Mouse (Mus musculus) T-helper 1 cell (primary cell): Measurements from ENCODE around the gene Nectin1.

Experiments
- in situ Hi-C: fragments of 300-600 bp; cut with MboI, MseI; formaldehyde crosslinking; loops from one replicate; pipeline ENCODE4 v1.15.1; 2025; ENCODE audit warnings: high pct_unique_total_duplicates

Gene Nectin1

DNA sequence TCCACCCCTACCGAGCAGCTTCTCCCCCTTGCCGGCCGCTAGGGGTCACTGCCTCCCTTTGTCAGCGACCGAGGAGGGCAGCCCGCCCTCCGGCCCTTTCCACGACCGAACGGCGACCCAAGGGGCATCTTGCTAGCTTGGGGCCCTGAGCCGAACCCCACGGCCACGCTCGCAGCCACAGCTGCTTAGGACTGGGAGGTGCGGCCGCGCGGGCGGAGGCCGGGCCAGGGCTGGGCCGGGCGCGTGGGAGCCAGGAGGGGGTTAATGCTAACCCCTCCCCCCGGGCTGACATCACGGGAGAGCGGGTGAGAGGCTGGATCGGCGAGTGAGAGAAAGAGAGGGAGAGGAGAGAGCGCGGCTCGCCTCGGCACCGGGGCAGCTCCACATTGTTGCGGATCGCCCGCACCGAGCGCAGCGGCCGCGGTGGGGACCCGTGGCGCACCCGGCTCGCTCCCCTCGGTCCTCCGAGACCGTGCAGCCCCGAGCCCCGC, at the start of gene Nectin1:
TSS of gene Nectin1 (plus strand) at position 338 of the 491 bp plus-strand sequence.
- in situ Hi-C loops, result loop anchor here (25.0 kb wide), 1 partner anchor 344 kb away; no protein-coding TSS in a partner anchor

GRCm38 (mm10) chr9:43698080-43698712, 45.6 kb upstream of the Nectin1 start:
- in situ Hi-C loops, result no loop called here

GRCm38 (mm10) chr9:43698841-43699240, 44.9 kb upstream of the Nectin1 start:
- in situ Hi-C loops, result no loop called here

DNA sequence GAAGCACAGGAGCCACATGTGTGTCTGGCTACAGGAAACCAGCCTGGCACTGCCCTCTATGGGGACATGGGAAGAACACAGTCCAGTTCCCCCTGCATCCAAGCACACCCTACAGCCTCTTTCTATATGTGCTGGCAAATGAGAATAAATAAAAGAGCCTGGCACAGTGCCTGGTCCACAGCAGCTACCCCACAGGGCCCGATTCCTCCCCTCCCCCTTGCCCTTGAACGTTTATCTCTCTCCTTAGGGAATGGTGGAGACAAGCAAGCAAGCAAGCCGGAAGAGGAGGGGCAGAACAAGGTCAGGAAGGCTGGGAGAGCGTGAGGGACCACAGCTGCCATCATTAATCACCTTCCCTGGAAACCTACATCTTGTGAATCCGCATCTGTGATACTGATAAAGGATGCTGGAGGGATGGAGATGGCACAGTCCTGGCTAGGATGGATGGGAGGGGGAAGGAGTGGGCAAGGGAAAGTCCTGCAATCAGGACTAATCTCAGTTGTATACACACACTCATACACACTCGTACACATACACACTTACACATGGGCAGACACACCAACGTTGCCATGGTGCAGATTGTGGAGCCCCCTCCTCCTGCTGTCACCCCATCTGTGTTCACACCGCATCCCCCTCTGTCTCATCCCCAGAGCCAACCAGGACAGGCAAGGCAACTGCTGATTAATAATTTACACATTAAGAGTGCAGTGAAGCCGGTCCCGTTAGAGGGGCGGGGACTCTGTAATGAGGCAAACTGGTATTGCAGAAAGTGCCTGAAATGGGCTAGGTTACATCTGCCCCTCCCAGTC, 44.2 kb upstream of the Nectin1 start:
- in situ Hi-C loops, result no loop called here

GRCm38 (mm10) chr9:43700226-43700579, 43.6 kb upstream of the Nectin1 start:
- in situ Hi-C loops, result no loop called here

DNA sequence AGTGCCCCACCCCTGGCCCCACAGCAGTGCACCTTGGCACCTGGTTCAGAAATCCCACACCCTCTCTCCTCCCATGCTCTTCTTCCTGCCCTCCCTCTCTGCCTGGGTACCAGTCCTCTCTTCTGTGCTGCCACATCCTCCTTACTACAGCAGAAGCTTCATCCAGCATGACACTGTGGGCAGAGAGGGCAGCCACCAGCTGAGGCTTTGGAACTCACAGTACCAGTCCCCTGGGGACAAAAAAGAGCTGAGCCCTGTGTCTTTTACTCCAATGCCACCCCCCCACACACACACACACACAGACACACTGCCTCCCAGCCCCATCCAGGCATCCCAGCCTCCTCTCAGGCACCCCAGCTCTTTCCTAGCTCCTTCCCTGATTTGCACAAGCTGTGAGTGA, 42.0 kb upstream of the Nectin1 start:
- in situ Hi-C loops, result no loop called here

DNA sequence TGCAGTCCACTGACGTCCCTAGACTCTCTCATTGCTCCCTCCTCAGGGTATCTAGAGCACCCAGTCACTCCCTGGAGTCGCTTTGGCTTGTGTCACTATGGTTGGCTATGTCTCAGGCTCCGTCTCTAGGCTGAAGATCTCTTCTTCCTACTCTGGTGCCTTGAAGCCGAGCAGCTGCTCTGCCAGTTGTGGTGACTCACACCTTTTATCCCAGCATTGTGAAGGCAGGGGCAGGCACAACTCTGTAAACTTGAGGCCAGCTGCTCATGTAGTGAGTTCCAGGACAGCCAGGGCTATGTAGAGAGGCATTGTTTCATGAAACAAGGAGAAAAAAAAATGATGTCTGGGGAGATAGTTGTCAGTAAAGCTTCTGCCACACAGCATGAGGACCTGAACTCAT, 36.2 kb upstream of the Nectin1 start:
- in situ Hi-C loops, result no loop called here

DNA sequence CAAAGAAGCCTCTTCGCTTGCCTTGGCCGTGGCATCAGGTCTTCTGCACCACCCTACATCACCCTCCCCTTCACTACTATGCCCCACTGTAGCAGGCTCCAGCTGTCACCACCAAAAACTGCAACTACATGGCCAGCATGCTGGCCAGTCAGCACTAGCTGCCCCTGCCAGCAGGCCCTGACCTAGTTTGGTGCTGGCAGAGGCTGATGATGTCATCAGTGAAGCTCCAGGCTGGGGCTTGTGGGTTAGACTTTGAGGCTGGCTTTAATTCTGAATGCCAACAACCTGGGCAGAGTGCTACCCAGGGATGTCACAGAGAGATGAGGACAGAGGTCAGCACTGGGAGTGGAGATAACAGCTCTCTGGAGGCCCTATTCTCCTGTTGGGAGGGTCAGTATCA, 35.1 kb upstream of the Nectin1 start:
- in situ Hi-C loops, result no loop called here

- in situ Hi-C loops, result no loop called here
Measured at GRCm38 (mm10) chr9:43713432-43713831, 30.4 kb upstream of the Nectin1 start.

DNA sequence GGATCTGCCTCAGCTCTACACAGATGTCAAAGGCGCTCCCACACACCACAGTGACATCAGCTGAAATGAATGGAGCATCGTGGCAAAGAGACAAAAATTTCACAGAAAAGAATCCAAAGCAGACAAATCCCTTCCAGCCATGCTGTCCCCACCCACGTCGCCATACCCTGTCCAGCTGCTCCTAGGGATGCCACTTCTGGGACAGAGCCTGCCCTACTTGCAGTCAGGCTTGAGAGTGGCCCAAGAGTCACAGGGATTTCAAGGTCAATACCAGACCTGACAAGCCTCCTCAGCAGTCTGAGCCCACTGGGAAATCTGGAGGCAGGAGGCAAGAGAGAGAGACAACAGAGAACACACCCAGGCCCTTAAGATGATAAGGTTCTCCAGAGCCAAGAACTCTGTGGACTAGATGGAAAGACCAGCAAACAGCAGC, 24.4 kb upstream of the Nectin1 start:
- in situ Hi-C loops, result no loop called here

- in situ Hi-C loops, result no loop called here
Measured at GRCm38 (mm10) chr9:43720046-43720445, 23.7 kb upstream of the Nectin1 start.

DNA sequence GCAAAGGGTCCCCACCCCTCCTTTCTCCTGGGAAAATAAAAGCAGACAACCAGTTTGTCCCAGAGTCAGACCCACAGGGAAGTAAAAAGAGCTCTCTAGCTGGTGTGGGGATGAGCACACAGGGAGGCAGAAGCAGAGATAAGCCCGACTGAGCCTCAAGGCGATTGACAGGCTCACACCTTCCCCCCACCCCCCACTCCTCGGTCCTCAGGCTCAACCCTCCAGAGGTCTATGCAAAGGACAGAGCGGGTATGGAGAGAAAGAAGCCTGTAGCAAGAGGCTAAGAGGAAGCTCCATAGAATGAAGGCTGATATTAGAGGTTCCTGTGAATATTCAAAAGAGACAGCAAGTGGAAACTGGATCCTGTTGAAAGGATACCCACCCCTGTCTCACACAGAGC, 19.7 kb upstream of the Nectin1 start:
- in situ Hi-C loops, result no loop called here

GRCm38 (mm10) chr9:43729450-43730266, 14.1 kb upstream of the Nectin1 start:
- in situ Hi-C loops, result loop anchor here (10.0 to 25.0 kb wide), 2 partner anchors 245 to 358 kb away; no protein-coding TSS in a partner anchor

DNA sequence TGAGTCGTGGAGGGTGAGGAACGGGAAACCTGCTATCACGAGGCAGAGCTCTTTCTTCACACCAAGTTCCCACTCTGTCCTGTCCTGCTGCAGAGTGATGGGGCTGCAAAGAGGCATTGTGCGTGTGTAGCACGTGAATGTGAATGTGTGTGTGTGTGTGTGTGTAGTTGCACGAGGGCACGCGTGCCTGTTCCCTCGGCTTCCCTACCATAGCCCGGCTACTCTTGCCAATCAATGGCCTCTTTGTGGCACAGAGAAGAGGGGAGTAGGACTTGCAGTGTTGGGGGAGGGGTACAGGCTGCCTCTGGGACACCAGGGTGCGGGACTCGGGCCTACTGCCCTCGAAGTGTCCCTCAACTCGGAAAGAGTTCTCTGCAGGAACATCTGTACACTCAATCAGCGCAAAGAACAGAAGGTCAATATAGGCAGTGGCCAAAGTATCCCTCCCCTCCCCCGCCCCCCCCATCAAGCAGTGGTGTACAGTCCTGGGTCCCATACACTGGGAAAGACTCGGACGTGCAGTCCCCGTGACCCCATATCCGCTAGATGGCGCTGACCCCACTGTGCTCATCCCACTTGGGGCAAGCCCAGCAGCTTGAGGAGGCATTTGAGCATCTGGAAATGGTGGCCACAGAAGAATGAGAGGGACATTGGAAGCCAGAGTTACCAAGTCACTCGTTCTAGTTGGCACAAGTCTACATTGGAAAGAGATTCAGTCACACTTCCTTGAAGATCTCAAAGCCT, 13.3 kb upstream of the Nectin1 start:
- in situ Hi-C loops, result loop anchor here (10.0 to 25.0 kb wide), 2 partner anchors 244 to 357 kb away; no protein-coding TSS in a partner anchor

GRCm38 (mm10) chr9:43731880-43732279, 11.9 kb upstream of the Nectin1 start:
- in situ Hi-C loops, result loop anchor here (10.0 to 25.0 kb wide), 2 partner anchors 243 to 355 kb away; no protein-coding TSS in a partner anchor

DNA sequence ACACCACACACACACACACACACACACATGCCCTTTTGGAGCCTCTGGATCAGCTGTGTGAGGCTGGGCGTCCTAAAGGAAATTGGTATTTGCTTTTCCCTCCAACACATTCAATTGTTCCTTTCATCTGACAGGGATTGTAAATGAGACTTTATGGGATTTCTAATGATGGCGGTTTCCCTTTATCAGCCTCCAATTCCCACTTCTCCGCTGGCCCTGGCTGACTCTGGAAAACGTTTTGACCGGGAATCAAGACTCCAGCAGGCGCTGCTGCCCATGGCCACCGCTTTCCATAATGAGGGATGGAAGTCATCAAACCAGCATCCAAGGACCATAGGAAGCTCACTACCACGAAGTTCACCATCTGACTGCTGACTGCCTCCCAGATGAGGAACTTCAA, 11.1 kb upstream of the Nectin1 start:
- in situ Hi-C loops, result loop anchor here (10.0 to 25.0 kb wide), 2 partner anchors 242 to 355 kb away; no protein-coding TSS in a partner anchor

- in situ Hi-C loops, result loop anchor here (10.0 to 25.0 kb wide), 2 partner anchors 240 to 352 kb away; no protein-coding TSS in a partner anchor
Measured at GRCm38 (mm10) chr9:43734952-43735351, 8.8 kb upstream of the Nectin1 start.

- in situ Hi-C loops, result loop anchor here (10.0 to 25.0 kb wide), 2 partner anchors 239 to 351 kb away; no protein-coding TSS in a partner anchor
Measured at GRCm38 (mm10) chr9:43736046-43736730, 7.6 kb upstream of the Nectin1 start.

DNA sequence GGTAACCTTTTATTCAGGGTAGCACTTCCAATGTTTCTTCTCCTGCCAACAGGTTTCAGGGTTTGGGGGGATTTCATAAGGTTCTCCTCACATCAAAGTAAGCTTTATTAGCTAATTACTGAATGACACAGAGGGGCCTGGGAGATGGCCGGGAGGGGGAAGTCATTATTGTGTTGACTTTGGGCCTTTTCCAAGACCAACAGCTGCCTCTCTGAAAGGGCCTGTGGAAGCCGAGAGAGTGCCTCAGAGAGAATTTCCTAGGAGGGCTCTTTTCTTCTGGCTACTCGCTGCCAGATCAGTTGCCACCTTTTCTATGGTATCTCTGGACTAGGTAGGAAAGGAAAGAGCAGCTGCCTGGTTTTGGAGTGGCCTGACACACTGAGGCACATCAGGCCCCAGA, 6.5 kb upstream of the Nectin1 start:
- in situ Hi-C loops, result loop anchor here (10.0 to 25.0 kb wide), 2 partner anchors 237 to 350 kb away; no protein-coding TSS in a partner anchor

DNA sequence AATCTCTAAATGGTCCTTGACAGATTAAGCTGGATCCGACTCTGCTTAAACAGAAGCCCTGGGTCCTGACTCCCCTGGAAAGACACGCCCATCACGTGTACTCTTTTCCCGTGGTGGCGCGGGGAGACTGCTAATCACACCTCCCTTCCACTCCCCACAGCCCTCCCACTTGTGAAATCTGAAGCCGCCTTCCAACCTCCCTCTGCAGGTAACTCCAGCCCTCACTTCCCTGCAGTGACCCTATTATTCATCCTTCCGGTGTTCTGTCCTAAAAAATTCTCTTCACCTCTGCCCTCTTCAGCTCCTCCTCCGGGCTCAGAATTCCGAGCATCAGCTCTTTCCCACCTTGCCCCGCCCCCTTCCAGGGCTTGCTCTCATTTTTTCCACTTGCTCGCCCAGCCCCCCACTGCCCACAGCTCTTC, 5.9 kb upstream of the Nectin1 start:
- in situ Hi-C loops, result loop anchor here (10.0 to 25.0 kb wide), 2 partner anchors 237 to 349 kb away; no protein-coding TSS in a partner anchor
